ENCODE assay signal across 16 mouse cellular contexts in genomic region chr2:113645199-113645598, GRCm38 (mm10).
DNase-seq lines count a peak whose midpoint lies in the region; ATAC-seq and TF ChIP-seq lines count a peak whose summit lies in the region.
"Had no signal": no experiment of that assay in that cellular context is flagged by ENCODE, and none has a peak within 500 bp of the region (broad histone marks: within the 10 kb centered on the region; RNA-seq: fewer than 3 reads in every experiment).

No protein-coding gene starts in this region.

- peak; percentile 79 for ATAC-seq in forebrain, embryonic 15.5 days (replicated peaks)
- no peak for ATAC-seq in forebrain, embryonic 11.5 days (replicated peaks; ENCODE audit: low FRiP score)
- ATAC-seq in lung, embryonic 16.5 days (ENCODE audit: low read depth), result peak; percentile 68
- ATAC-seq: hindbrain, postnatal 0 days had no signal

- no peaks in the 10 kb centered on the region for H3K4me1 ChIP-seq in forebrain, embryonic 15.5 days
- no peaks in the 10 kb centered on the region for H3K4me1 ChIP-seq in forebrain, embryonic 11.5 days (replicated peaks; ENCODE audit: control insufficient read depth, insufficient read depth, low read length)
- peaks cover 5% of the 10 kb centered on the region for H3K4me1 ChIP-seq in lung, embryonic 16.5 days (replicated peaks; ENCODE audit: control insufficient read depth, insufficient read depth, low read length)
- H3K4me1 ChIP-seq in lung, adult 2 months (ENCODE audit: control insufficient read depth, insufficient read depth, low read length), result no peaks in the 10 kb centered on the region; the same call in 1 of the 2 replicates
- H3K4me1 ChIP-seq: midbrain, embryonic 12.5 days had no signal

- no peak for TF ChIP-seq CTCF in lung, adult 2 months (IDR thresholded peaks at IDR 0.05; ENCODE audit: insufficient read depth, low read length)
- TF ChIP-seq CTCF in layer of hippocampus, adult 2 months (conservative IDR thresholded peaks at IDR 0.05), result no peak

- 70% methylated on average over 12 of the region's 12 CpGs for WGBS in forebrain, embryonic 15.5 days
- WGBS in forebrain, embryonic 11.5 days, result 89% methylated on average over 12 of the region's 12 CpGs
- 55% methylated on average over 12 of the region's 12 CpGs for WGBS in lung, embryonic 16.5 days
- WGBS in lung, adult 2 months, result 69% methylated on average over 12 of the region's 12 CpGs

- H3K27me3 ChIP-seq in forebrain, embryonic 15.5 days, result no peaks in the 10 kb centered on the region
- no peaks in the 10 kb centered on the region for H3K27me3 ChIP-seq in forebrain, embryonic 11.5 days (ENCODE audit: control insufficient read depth, insufficient read depth, low read length)
- H3K27me3 ChIP-seq in lung, embryonic 16.5 days (ENCODE audit: control insufficient read depth, insufficient read depth, low read depth, low read length), result no peaks in the 10 kb centered on the region
- H3K27me3 ChIP-seq: kidney, embryonic 15.5 days; liver, embryonic 15.5 days; midbrain, embryonic 12.5 days had no signal

- H3K9me3 ChIP-seq in forebrain, embryonic 15.5 days, result no peaks in the 10 kb centered on the region
- H3K9me3 ChIP-seq in forebrain, embryonic 11.5 days (ENCODE audit: control insufficient read depth, low read length), result no peaks in the 10 kb centered on the region
- no peaks in the 10 kb centered on the region for H3K9me3 ChIP-seq in lung, embryonic 16.5 days (ENCODE audit: control insufficient read depth, low read length)
- H3K9me3 ChIP-seq: kidney, embryonic 15.5 days; liver, embryonic 15.5 days; midbrain, embryonic 12.5 days had no signal

- H3K4me3 ChIP-seq in forebrain, embryonic 15.5 days, result no peak overlapping the region
- H3K4me3 ChIP-seq in forebrain, embryonic 11.5 days (ENCODE audit: low read depth, low read length), result no peak overlapping the region
- H3K4me3 ChIP-seq in lung, embryonic 16.5 days (ENCODE audit: low read length), result no peak overlapping the region
- H3K4me3 ChIP-seq in lung, adult 2 months (replicated peaks; ENCODE audit: extremely low read depth, low read depth, low read length), result no peak overlapping the region
- no peak overlapping the region for H3K4me3 ChIP-seq in layer of hippocampus, adult 2 months
- H3K4me3 ChIP-seq: kidney, embryonic 15.5 days; liver, embryonic 15.5 days; midbrain, embryonic 12.5 days had no signal

- intact Hi-C loops in gastrocnemius, postnatal 36 days (cut with DNase I), result loop anchor here (10.0 kb wide), 1 partner anchor 110 kb away; no protein-coding TSS in a partner anchor

- no peaks in the 10 kb centered on the region for H3K36me3 ChIP-seq in forebrain, embryonic 15.5 days
- H3K36me3 ChIP-seq in forebrain, embryonic 11.5 days (ENCODE audit: control insufficient read depth, insufficient read depth, low read length), result no peaks in the 10 kb centered on the region
- H3K36me3 ChIP-seq in lung, embryonic 16.5 days (ENCODE audit: control insufficient read depth, insufficient read depth, low read length), result no peaks in the 10 kb centered on the region
- H3K36me3 ChIP-seq: kidney, embryonic 15.5 days; liver, embryonic 15.5 days; midbrain, embryonic 12.5 days had no signal

- no peak overlapping the region for H3K9ac ChIP-seq in forebrain, embryonic 15.5 days (replicated peaks)
- no peak overlapping the region for H3K9ac ChIP-seq in forebrain, embryonic 11.5 days (ENCODE audit: low read length)
- H3K9ac ChIP-seq in lung, embryonic 16.5 days (ENCODE audit: low read length), result no peak overlapping the region
- H3K9ac ChIP-seq: kidney, embryonic 15.5 days; liver, embryonic 15.5 days; midbrain, embryonic 12.5 days had no signal

- H3K4me2 ChIP-seq in forebrain, embryonic 15.5 days (replicated peaks), result no peak overlapping the region
- no peak overlapping the region for H3K4me2 ChIP-seq in forebrain, embryonic 11.5 days (ENCODE audit: low read depth, low read length, severe bottlenecking)
- H3K4me2 ChIP-seq in lung, embryonic 16.5 days (ENCODE audit: low read depth, low read length), result no peak overlapping the region
- H3K4me2 ChIP-seq: kidney, embryonic 15.5 days; liver, embryonic 15.5 days; midbrain, embryonic 12.5 days had no signal

- DNase-seq in forebrain, embryonic 11.5 days (ENCODE audit: low spot score), result no peak
- no peak for DNase-seq in lung, adult 2 months
- peak; percentile 37 to 48 for DNase-seq in layer of hippocampus, adult 2 months (ENCODE audit: low spot score in 2 of 2)
- DNase-seq in right cerebral cortex, postnatal 4 days, result peak; percentile 15
- no peak for DNase-seq in gastrocnemius, postnatal 36 days
- no peak for DNase-seq in gastrocnemius, postnatal 4 days (ENCODE audit: low spot score in 2 of 2)
- DNase-seq: adrenal gland, postnatal 10 days; cerebellum, adult 2 months; heart, adult 11 months; heart, postnatal 10 days had no signal

- H3K27ac ChIP-seq in forebrain, embryonic 15.5 days (replicated peaks), result no peak overlapping the region
- no peak overlapping the region for H3K27ac ChIP-seq in forebrain, embryonic 11.5 days (ENCODE audit: low read depth, low read length)
- H3K27ac ChIP-seq in lung, embryonic 16.5 days (ENCODE audit: low read length), result no peak overlapping the region
- H3K27ac ChIP-seq in layer of hippocampus, adult 2 months, result no peak overlapping the region
- H3K27ac ChIP-seq: hindbrain, postnatal 0 days; kidney, embryonic 15.5 days; liver, embryonic 15.5 days; midbrain, embryonic 12.5 days had no signal

- no peak for TF ChIP-seq POLR2A in lung, adult 2 months (IDR thresholded peaks at IDR 0.05; ENCODE audit: borderline replicate concordance, extremely low read depth, low read depth, low read length)

Comparison
In these comparisons a context has a peak if more than half of its experiments do, and no peak if none do; other contexts are left out.
1. DNase-seq: peak in layer of hippocampus, adult 2 months (2 of 2) and right cerebral cortex, postnatal 4 days (single experiment); none in forebrain, embryonic 11.5 days (single experiment), lung, adult 2 months (single experiment), gastrocnemius, postnatal 36 days (0 of 2) and gastrocnemius, postnatal 4 days (0 of 2).